12 mouse cellular contexts compared by ENCODE assay signal in the genomic region with DNA sequence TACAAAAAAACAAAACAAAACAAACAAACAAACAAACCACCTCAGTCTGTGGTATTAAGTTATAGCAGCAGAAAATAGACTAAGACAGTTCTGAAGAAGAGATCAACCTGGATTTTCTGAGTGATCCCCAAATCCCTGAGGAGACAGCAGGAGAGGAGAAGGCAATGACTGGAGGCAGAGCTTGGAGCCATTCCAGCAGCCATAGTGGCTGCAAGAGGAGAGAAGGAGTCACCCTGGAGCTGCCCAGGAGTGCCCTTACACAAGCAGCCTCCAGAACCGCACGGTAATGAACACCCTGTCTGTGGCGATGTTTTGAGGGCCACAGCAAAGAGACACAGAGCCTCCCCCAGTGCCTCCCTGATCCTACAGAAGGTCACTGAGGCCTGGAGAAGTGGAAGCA. TPM values are rescaled to one million over a fixed set of nuclear protein-coding genes. Genes with fewer than 3 reads are reported as not detected.
DNase-seq lines count a peak whose midpoint lies in the region; ATAC-seq and TF ChIP-seq lines count a peak whose summit lies in the region.
"Had no signal": no experiment of that assay in that cellular context is flagged by ENCODE, and none has a peak within 500 bp of the region (broad histone marks: within the 10 kb centered on the region; RNA-seq: fewer than 3 reads in every experiment).

No protein-coding gene starts in this region.

- no peaks in the 10 kb centered on the region for H3K27me3 ChIP-seq in heart, postnatal 0 days (ENCODE audit: control insufficient read depth, insufficient read depth, low read length)
- no peaks in the 10 kb centered on the region for H3K27me3 ChIP-seq in limb, embryonic 14.5 days (ENCODE audit: control insufficient read depth, insufficient read depth, low read length)
- no peaks in the 10 kb centered on the region for H3K27me3 ChIP-seq in limb, embryonic 10.5 days (ENCODE audit: low read depth, poor library complexity, severe bottlenecking)

- H3K4me3 ChIP-seq in heart, postnatal 0 days (ENCODE audit: low read depth, low read length) = no peak overlapping the region
- H3K4me3 ChIP-seq in limb, embryonic 14.5 days (replicated peaks; ENCODE audit: low read length) = no peak overlapping the region
- H3K4me3 ChIP-seq in limb, embryonic 10.5 days = no peak overlapping the region
- H3K4me3 ChIP-seq: liver, embryonic 15.5 days had no signal

- no peak for ATAC-seq in heart, postnatal 0 days (ENCODE audit: insufficient read depth, low read depth)
- ATAC-seq in limb, embryonic 14.5 days (ENCODE audit: low FRiP score, low read depth) = no peak
- ATAC-seq: intestine, embryonic 16.5 days had no signal

- peaks cover 22% of the 10 kb centered on the region; the same call in 1 of the 2 replicates for H3K4me1 ChIP-seq in heart, postnatal 0 days (ENCODE audit: control insufficient read depth, insufficient read depth)
- peaks cover 12% of the 10 kb centered on the region for H3K4me1 ChIP-seq in limb, embryonic 14.5 days (ENCODE audit: control insufficient read depth, insufficient read depth, low read length)
- peaks cover 31% of the 10 kb centered on the region for H3K4me1 ChIP-seq in limb, embryonic 10.5 days

- H3K9ac ChIP-seq in heart, postnatal 0 days (replicated peaks; ENCODE audit: low read depth, low read length) = no peak overlapping the region
- H3K9ac ChIP-seq in limb, embryonic 14.5 days (ENCODE audit: low read depth, low read length, severe bottlenecking) = 0 out of 2 replicates have a peak overlapping the region, but pooled peaks have one; percentile 3
- H3K9ac ChIP-seq: liver, embryonic 15.5 days had no signal

- no peak for TF ChIP-seq EP300 in heart, postnatal 0 days (IDR thresholded peaks at IDR 0.05; ENCODE audit: low read depth)

- 51% methylated on average over 3 of the region's 3 CpGs for WGBS in heart, postnatal 0 days
- WGBS in limb, embryonic 14.5 days = 60% methylated on average over 3 of the region's 3 CpGs
- WGBS in limb, embryonic 10.5 days = 88% methylated on average over 3 of the region's 3 CpGs

- no peaks in the 10 kb centered on the region for H3K9me3 ChIP-seq in heart, postnatal 0 days (replicated peaks; ENCODE audit: control insufficient read depth, low read length)
- no peaks in the 10 kb centered on the region for H3K9me3 ChIP-seq in limb, embryonic 14.5 days (ENCODE audit: control insufficient read depth, low read length)
- H3K9me3 ChIP-seq in limb, embryonic 10.5 days (replicated peaks) = no peaks in the 10 kb centered on the region
- H3K9me3 ChIP-seq: liver, embryonic 15.5 days had no signal

- TF ChIP-seq POLR2A in limb, embryonic 14.5 days (IDR thresholded peaks at IDR 0.05; ENCODE audit: borderline replicate concordance, extremely low read depth, insufficient read depth, insufficient read length) = no peak

- H3K27ac ChIP-seq in heart, postnatal 0 days (ENCODE audit: low read depth) = peak overlapping the region; percentile 21; the same call in 1 of the 2 replicates
- H3K27ac ChIP-seq in limb, embryonic 14.5 days (replicated peaks; ENCODE audit: low read depth, low read length) = no peak overlapping the region
- no peak overlapping the region for H3K27ac ChIP-seq in limb, embryonic 10.5 days
- H3K27ac ChIP-seq: liver, embryonic 15.5 days had no signal

- no peak overlapping the region for H3K4me2 ChIP-seq in heart, postnatal 0 days (ENCODE audit: low read depth, low read length)
- no peak overlapping the region for H3K4me2 ChIP-seq in limb, embryonic 14.5 days (replicated peaks; ENCODE audit: low read depth, low read length, severe bottlenecking)
- H3K4me2 ChIP-seq: liver, embryonic 15.5 days had no signal

- intact Hi-C loops in heart, postnatal 36 days (cut with DNase I) = no loop called here

- H3K36me3 ChIP-seq in heart, postnatal 0 days (replicated peaks; ENCODE audit: control insufficient read depth, insufficient read depth, low read length) = no peaks in the 10 kb centered on the region
- no peaks in the 10 kb centered on the region for H3K36me3 ChIP-seq in limb, embryonic 14.5 days (ENCODE audit: control insufficient read depth, insufficient read depth, low read length)
- H3K36me3 ChIP-seq in limb, embryonic 10.5 days = no peaks in the 10 kb centered on the region
- H3K36me3 ChIP-seq: liver, embryonic 15.5 days had no signal

- TF ChIP-seq CTCF in heart, postnatal 0 days (IDR thresholded peaks at IDR 0.05; ENCODE audit: low read depth) = no peak

- DNase-seq in adrenal gland, postnatal 14 days = peak; percentile 59
- DNase-seq in adrenal gland, postnatal 4 days (ENCODE audit: low spot score in 2 of 2) = no peak
- peak; percentile 26 for DNase-seq in heart, postnatal 0 days (ENCODE audit: low spot score)
- no peak for DNase-seq in heart, postnatal 36 days
- no peak for DNase-seq in limb, embryonic 14.5 days (ENCODE audit: low spot score)
- DNase-seq in limb, embryonic 10.5 days (ENCODE audit: low spot score) = no peak
- peak; percentile 40 for DNase-seq in MN1 (ENCODE audit: low spot score)
- DNase-seq in thymus, adult 18-20 months = no peak
- DNase-seq: midbrain, embryonic 14.5 days; right cerebral cortex, postnatal 4 days had no signal

RNA-seq across cellular contexts. Expression of a gene that starts 58.0 kb away (rescaled TPM):
- total RNA-seq in adrenal gland, postnatal 14 days (2021) = 46.0 and 52.8 TPM in 2 replicates
- total RNA-seq in adrenal gland, postnatal 4 days (2021) = 10 to 100 TPM; 68.2 to 70.2 TPM
- total RNA-seq in heart, postnatal 0 days (2014; rRNA removed; ENCODE audit: low replicate concordance) = 77.1 and 96.1 TPM in 2 replicates
- 65.6 and 69.9 TPM in 2 replicates for polyA plus RNA-seq in heart, postnatal 0 days (2015; fragmentation: Nextera tagmentation; extraction: Ambion mirVana)
- total RNA-seq in heart, postnatal 36 days (2021) = 100 to 1,000 TPM; 122 to 131 TPM
- 125 TPM in 2 replicates for polyA plus RNA-seq in limb, embryonic 14.5 days (2012; rRNA removed)
- 120 and 128 TPM in 2 replicates for polyA plus RNA-seq in limb, embryonic 14.5 days (2014; fragmentation: Nextera tagmentation; extraction: Ambion mirVana)
- 108 and 118 TPM in 2 replicates for polyA plus RNA-seq in limb, embryonic 10.5 days (2016; fragmentation: Nextera tagmentation; extraction: Ambion mirVana)

Comparison
In these comparisons a context has a peak if more than half of its experiments do, and no peak if none do; other contexts are left out.
1. DNase-seq: peak in adrenal gland, postnatal 14 days (single experiment), heart, postnatal 0 days (single experiment) and MN1 (single experiment); none in adrenal gland, postnatal 4 days (0 of 2), heart, postnatal 36 days (0 of 2), limb, embryonic 14.5 days (single experiment), limb, embryonic 10.5 days (single experiment) and thymus, adult 18-20 months (0 of 2).